Mouse (Mus musculus): ENCODE results near the gene Cacnb4. TPM values are rescaled to one million over a fixed set of nuclear protein-coding genes. Genes with fewer than 3 reads are reported as not detected.
A peak's percentile ranks its signal among the peaks of the same experiment; 100 is the strongest.

Cacnb4 gene
- polyA plus RNA-seq, 1 experiment, result 0.06 TPM

- H3K36me3 ChIP-seq (ENCODE audit: control insufficient read depth, insufficient read depth, low read length), result no peaks in the 10 kb centered on the region; the same call in 1 of the 2 replicates
- H3K4me1 ChIP-seq (ENCODE audit: control insufficient read depth, insufficient read depth, insufficient read length), result peaks cover 3% of the 10 kb centered on the region
- TF ChIP-seq POLR2A (IDR thresholded peaks at IDR 0.05; ENCODE audit: low read depth, low read length), result no peak
- TF ChIP-seq CTCF (IDR thresholded peaks at IDR 0.05; ENCODE audit: extremely low read depth, insufficient read depth, insufficient read length, insufficient replicate concordance), result no peak
- DNase-seq (ENCODE audit: low read depth in 1 of 2, low spot score in 2 of 2), result no peak
- no peaks in the 10 kb centered on the region for H3K27me3 ChIP-seq (ENCODE audit: control insufficient read depth, insufficient read depth, low read length)
- no peak overlapping the region for H3K27ac ChIP-seq (ENCODE audit: insufficient read depth, low read length)
- 91% methylated on average over 14 of the region's 14 CpGs for WGBS
- H3K4me3 ChIP-seq (ENCODE audit: extremely low read depth, insufficient read depth, insufficient read length), result no peak overlapping the region
Observed at GRCm38 (mm10) chr2:52435919-52436632, 240.6 kb downstream of the Cacnb4 start.

GRCm38 (mm10) chr2:52433365-52433764 lies 243.3 kb downstream of the Cacnb4 start:
- 91% methylated on average over 7 of the region's 7 CpGs for WGBS
- H3K27me3 ChIP-seq (ENCODE audit: control insufficient read depth, insufficient read depth, low read length), result no peaks in the 10 kb centered on the region
- no peaks in the 10 kb centered on the region; the same call in 1 of the 2 replicates for H3K4me1 ChIP-seq (ENCODE audit: control insufficient read depth, insufficient read depth, insufficient read length)
- TF ChIP-seq CTCF (IDR thresholded peaks at IDR 0.05; ENCODE audit: extremely low read depth, insufficient read depth, insufficient read length, insufficient replicate concordance) (no peak), POLR2A (IDR thresholded peaks at IDR 0.05; ENCODE audit: low read depth, low read length) (no peak)
- no peaks in the 10 kb centered on the region; the same call in 1 of the 2 replicates for H3K36me3 ChIP-seq (ENCODE audit: control insufficient read depth, insufficient read depth, low read length)
- H3K27ac ChIP-seq (ENCODE audit: insufficient read depth, low read length), result no peak overlapping the region
- H3K4me3 ChIP-seq (ENCODE audit: extremely low read depth, insufficient read depth, insufficient read length), result no peak overlapping the region
- no peak for DNase-seq (ENCODE audit: low read depth in 1 of 2, low spot score in 2 of 2)

DNA sequence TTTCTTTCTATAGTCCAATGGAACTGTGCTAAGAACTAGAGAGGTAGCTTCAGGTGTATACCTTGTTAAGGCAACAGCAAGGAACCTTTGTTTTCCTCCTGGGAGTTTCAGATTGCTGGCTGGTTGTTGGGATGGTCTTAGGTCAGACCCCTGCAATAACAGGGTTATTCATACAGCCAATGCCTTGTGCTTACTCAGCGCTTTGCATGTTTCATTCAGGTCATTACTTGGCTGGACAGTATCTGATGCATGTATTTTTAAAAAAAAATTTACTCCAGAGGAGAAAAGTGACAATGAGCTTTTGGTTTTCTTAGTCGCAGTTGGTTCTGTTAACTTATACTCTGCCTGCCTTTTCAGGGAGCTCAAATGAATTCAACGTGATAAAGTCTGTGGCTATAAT lies 249.2 kb downstream of the Cacnb4 start:
- no peak for DNase-seq (ENCODE audit: low read depth in 1 of 2, low spot score in 2 of 2)
- TF ChIP-seq POLR2A (IDR thresholded peaks at IDR 0.05; ENCODE audit: low read depth, low read length), result no peak
- TF ChIP-seq CTCF (IDR thresholded peaks at IDR 0.05; ENCODE audit: extremely low read depth, insufficient read depth, insufficient read length, insufficient replicate concordance), result no peak
- no peak overlapping the region for H3K27ac ChIP-seq (ENCODE audit: insufficient read depth, low read length)
- WGBS, result 94% methylated on average over 3 of the region's 3 CpGs
- H3K4me1 ChIP-seq (ENCODE audit: control insufficient read depth, insufficient read depth, insufficient read length), result peaks cover 5% of the 10 kb centered on the region; the same call in 1 of the 2 replicates
- no peaks in the 10 kb centered on the region; the same call in 1 of the 2 replicates for H3K36me3 ChIP-seq (ENCODE audit: control insufficient read depth, insufficient read depth, low read length)
- H3K4me3 ChIP-seq (ENCODE audit: extremely low read depth, insufficient read depth, insufficient read length), result no peak overlapping the region
- H3K27me3 ChIP-seq (ENCODE audit: control insufficient read depth, insufficient read depth, low read length), result no peaks in the 10 kb centered on the region

- no peak for DNase-seq (ENCODE audit: low read depth in 1 of 2, low spot score in 2 of 2)
- Histone ChIP-seq H3K4me3 (ENCODE audit: extremely low read depth, insufficient read depth, insufficient read length) (no peak overlapping the region), H3K27ac (ENCODE audit: insufficient read depth, low read length) (no peak overlapping the region), H3K4me1 (ENCODE audit: control insufficient read depth, insufficient read depth, insufficient read length) (peaks cover 12% of the 10 kb centered on the region; the same call in 1 of the 2 replicates), H3K36me3 (ENCODE audit: control insufficient read depth, insufficient read depth, low read length) (no peaks in the 10 kb centered on the region), H3K27me3 (ENCODE audit: control insufficient read depth, insufficient read depth, low read length) (no peaks in the 10 kb centered on the region)
- TF ChIP-seq CTCF (IDR thresholded peaks at IDR 0.05; ENCODE audit: extremely low read depth, insufficient read depth, insufficient read length, insufficient replicate concordance) (no peak), POLR2A (IDR thresholded peaks at IDR 0.05; ENCODE audit: low read depth, low read length) (no peak)
- 91% methylated on average over 3 of the region's 3 CpGs for WGBS
Observed at GRCm38 (mm10) chr2:52426041-52426440, 250.6 kb downstream of the Cacnb4 start.

DNA sequence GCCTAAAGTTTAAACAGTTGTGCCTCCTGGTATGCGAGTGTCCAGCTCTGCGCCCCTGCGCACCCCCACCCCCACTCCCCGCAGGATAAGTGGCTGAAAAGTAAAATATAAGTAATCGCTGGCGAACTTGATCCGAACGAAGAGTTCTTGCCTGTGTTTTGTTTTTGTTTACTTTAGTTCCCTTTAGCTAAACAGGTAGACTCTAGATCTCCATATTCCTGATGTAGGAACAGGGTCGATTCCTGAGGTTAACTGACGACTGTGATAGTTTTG lies 251.2 kb downstream of the Cacnb4 start:
- Histone ChIP-seq H3K27ac (ENCODE audit: insufficient read depth, low read length) (0 out of 2 replicates have a peak overlapping the region, but pooled peaks have one; percentile 37), H3K4me3 (ENCODE audit: extremely low read depth, insufficient read depth, insufficient read length) (peak overlapping the region; percentile 64), H3K36me3 (ENCODE audit: control insufficient read depth, insufficient read depth, low read length) (no peaks in the 10 kb centered on the region), H3K4me1 (ENCODE audit: control insufficient read depth, insufficient read depth, insufficient read length) (peaks cover 13% of the 10 kb centered on the region; the same call in 1 of the 2 replicates), H3K27me3 (ENCODE audit: control insufficient read depth, insufficient read depth, low read length) (no peaks in the 10 kb centered on the region)
- DNase-seq (ENCODE audit: low read depth in 1 of 2, low spot score in 2 of 2), result no peak
- no peak for TF ChIP-seq POLR2A (IDR thresholded peaks at IDR 0.05; ENCODE audit: low read depth, low read length)
- TF ChIP-seq CTCF (IDR thresholded peaks at IDR 0.05; ENCODE audit: extremely low read depth, insufficient read depth, insufficient read length, insufficient replicate concordance), result no peak
- WGBS, result 28% methylated on average over 10 of the region's 10 CpGs

- peak within 1 kb of the TSS; percentile 71 for H3K4me3 ChIP-seq (ENCODE audit: extremely low read depth, insufficient read depth, insufficient read length)
- under 1% methylated on average over 51 of the region's 57 CpGs for WGBS
- peak; percentile 76 to 94 for DNase-seq (ENCODE audit: low read depth in 1 of 2, low spot score in 2 of 2)
- H3K36me3 ChIP-seq (ENCODE audit: control insufficient read depth, insufficient read depth, low read length), result no peaks in the 10 kb centered on the region
- H3K4me1 ChIP-seq (ENCODE audit: control insufficient read depth, insufficient read depth, insufficient read length), result peaks cover 13% of the 10 kb centered on the region; the same call in 1 of the 2 replicates
- TF ChIP-seq CTCF (IDR thresholded peaks at IDR 0.05; ENCODE audit: extremely low read depth, insufficient read depth, insufficient read length, insufficient replicate concordance) (no peak), POLR2A (IDR thresholded peaks at IDR 0.05; ENCODE audit: low read depth, low read length) (peak; percentile 36)
- H3K27ac ChIP-seq (ENCODE audit: insufficient read depth, low read length), result peak within 1 kb of the TSS; percentile 80
- no peaks in the 10 kb centered on the region for H3K27me3 ChIP-seq (ENCODE audit: control insufficient read depth, insufficient read depth, low read length)
Observed at GRCm38 (mm10) chr2:52424747-52425522, 251.7 kb downstream of the Cacnb4 start, which contains the start of gene Arl5a. TSS of gene Arl5a (minus strand) at chr2:52424901.
